Mouse (Mus musculus) stomach, postnatal 0 days (tissue): ENCODE results near the gene Meltf. TPM values are rescaled to one million over a fixed set of nuclear protein-coding genes. Genes with fewer than 3 reads are reported as not detected.

Experiments
- ATAC-seq: fragments of 200-750 bp; cut with Nextera tagmentation; 2 replicates; pipeline ENCODE4 v1.8.0; 2017; ENCODE audit not compliant: low FRiP score, low TSS enrichment
- DNase-seq: peaks from one replicate; pipeline ENCODE4 v3.0.0-alpha.2; 2016; ENCODE audit warnings: low spot score
- H3K27ac ChIP-seq: fragments of 300-500 bp; sonication (generic); replicated peaks from 2 replicates; pipeline ENCODE4 v1.5.1; 2014; ENCODE audit warnings: mild to moderate bottlenecking, control low read depth
- H3K27me3 ChIP-seq: fragments of 300-500 bp; sonication (generic); 2 replicates; pipeline ENCODE4 v1.6.1; 2014; ENCODE audit warnings: low read length; ENCODE audit not compliant: control insufficient read depth, insufficient read depth
- H3K36me3 ChIP-seq: fragments of 300-500 bp; sonication (generic); 2 replicates; pipeline ENCODE4 v1.6.1; 2014; ENCODE audit warnings: low read length, mixed read lengths; ENCODE audit not compliant: control insufficient read depth, insufficient read depth
- H3K4me1 ChIP-seq: fragments of 300-500 bp; sonication (generic); replicated peaks from 2 replicates; pipeline ENCODE4 v1.6.1; 2014; ENCODE audit warnings: antibody characterized with exemption; ENCODE audit not compliant: control insufficient read depth, insufficient read depth
- H3K4me2 ChIP-seq: fragments of 300-500 bp; sonication (generic); replicated peaks from 2 replicates; pipeline ENCODE4 v1.6.1; 2014; ENCODE audit warnings: low read depth, mild to moderate bottlenecking, control low read depth, moderate library complexity
- H3K4me3 ChIP-seq: fragments of 300-500 bp; sonication (generic); 2 replicates; pipeline ENCODE4 v1.5.1; 2014; ENCODE audit warnings: low read depth, low read length, control low read depth
- H3K9ac ChIP-seq: fragments of 300-500 bp; sonication (generic); 2 replicates; pipeline ENCODE4 v1.6.1; 2014; ENCODE audit warnings: mild to moderate bottlenecking, low read length, control low read depth, mixed read lengths
- H3K9me3 ChIP-seq: fragments of 300-500 bp; sonication (generic); 2 replicates; pipeline ENCODE4 v1.6.1; 2016; ENCODE audit warnings: low read length; ENCODE audit not compliant: control insufficient read depth
- CTCF ChIP-seq: IDR thresholded peaks from 2 replicates; pipeline ENCODE4 v1.5.1; 2016; ENCODE audit warnings: antibody characterized with exemption, low read depth, mild to moderate bottlenecking, moderate library complexity
- EP300 ChIP-seq: optimal IDR thresholded peaks from 2 replicates; pipeline ENCODE3; 2016; ENCODE audit warnings: antibody characterized with exemption
- WGBS: fragments of 180-500 bp; shearing (Covaris S2); extraction: QIAGEN DNeasy Blood & Tissue Kit; methylation state at CpG from one replicate; pipeline ENCODE4 v1.1.7; 2014; 5-methylcytosine and 5-hydroxymethylcytosine counted together
- polyA plus RNA-seq: library from polyadenylated mRNA; unstranded; fragments of >200 nt; fragmentation: Nextera tagmentation; extraction: Ambion mirVana; gene quantifications from 2 replicates; pipeline ENCODE4 v1.2.1, GENCODE M21; 2015

The Meltf gene
- polyA plus RNA-seq, 1 experiment from 2014 or later = not detected

DNA sequence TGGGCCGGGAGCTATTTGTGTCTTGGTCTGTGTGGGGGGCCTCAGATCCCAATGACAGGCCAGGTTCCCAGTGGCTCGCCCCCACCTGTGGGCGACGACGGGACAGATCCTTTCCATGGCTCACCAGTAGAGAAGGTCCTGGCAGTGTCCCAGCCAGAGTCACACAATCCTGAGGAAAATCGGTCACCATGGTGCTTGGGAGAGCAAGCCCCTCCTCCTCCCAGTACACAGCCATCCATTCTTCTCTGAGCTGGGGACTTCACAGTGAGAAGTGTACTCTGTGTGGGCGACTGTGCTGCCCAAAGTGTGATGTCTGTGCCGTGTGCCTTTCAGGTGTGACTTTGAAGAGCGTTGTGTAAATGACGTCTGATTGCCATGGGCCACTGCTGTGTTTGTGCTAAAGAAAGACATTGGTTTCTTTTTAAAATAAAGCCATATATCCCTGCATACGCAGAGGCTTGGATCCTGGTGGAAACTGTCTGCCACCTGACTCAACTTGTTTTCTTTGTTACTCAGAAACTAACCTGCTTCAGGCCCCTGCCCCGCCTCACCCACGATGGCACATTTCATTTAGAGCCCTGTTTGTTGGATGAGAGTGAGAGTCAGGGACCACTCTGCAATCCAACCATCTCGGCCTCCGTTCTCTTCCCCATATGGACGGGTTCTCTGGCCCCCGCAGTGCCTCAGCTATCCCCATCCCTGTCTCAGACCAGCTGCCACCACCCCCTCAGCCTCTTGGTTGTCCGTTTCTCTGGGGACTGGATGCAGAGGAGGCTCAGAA lies 20.1 kb downstream of the Meltf start:
- no peaks in the 10 kb centered on the region for H3K36me3 ChIP-seq
- no peaks in the 10 kb centered on the region for H3K27me3 ChIP-seq
- TF ChIP-seq EP300 = no peak
- no peak for TF ChIP-seq CTCF
- no peak overlapping the region for H3K4me2 ChIP-seq
- no peaks in the 10 kb centered on the region for H3K4me1 ChIP-seq
- 73% methylated on average over 18 of the region's 18 CpGs for WGBS
- no peak overlapping the region for H3K4me3 ChIP-seq
- H3K9me3 ChIP-seq = no peaks in the 10 kb centered on the region
- DNase-seq (no peak), ATAC-seq (no peak)
- no peak overlapping the region for H3K9ac ChIP-seq
- no peak overlapping the region for H3K27ac ChIP-seq

DNA sequence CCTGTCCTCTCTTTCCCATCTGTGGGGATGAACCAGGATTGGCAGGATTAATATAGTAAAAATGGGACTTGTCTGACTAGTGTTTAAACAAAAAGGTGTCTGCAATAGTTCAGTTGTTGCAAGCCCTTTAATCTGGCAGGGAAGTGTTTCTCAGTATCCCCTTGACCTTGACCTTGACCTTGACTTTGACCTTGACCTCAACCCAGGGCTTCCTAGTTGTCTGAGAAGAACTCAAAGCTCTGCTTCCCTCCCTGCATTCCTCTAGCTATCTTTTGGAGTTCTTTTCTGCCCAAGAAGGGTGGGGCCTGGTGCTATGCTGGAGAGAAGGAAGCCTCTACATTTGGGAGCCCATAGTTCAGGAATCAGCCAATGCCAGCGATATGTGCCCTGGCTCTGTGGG lies 23.3 kb downstream of the Meltf start:
- H3K4me2 ChIP-seq = no peak overlapping the region
- H3K4me3 ChIP-seq = no peak overlapping the region
- H3K9me3 ChIP-seq = no peaks in the 10 kb centered on the region
- DNase-seq (no peak), ATAC-seq (no peak)
- H3K4me1 ChIP-seq = 0 out of 2 replicates have a peak, but pooled peaks cover 3% of the 10 kb centered on the region
- no peak overlapping the region for H3K9ac ChIP-seq
- WGBS = 85% methylated on average over 1 of the region's 1 CpGs
- no peak overlapping the region for H3K27ac ChIP-seq
- no peaks in the 10 kb centered on the region for H3K27me3 ChIP-seq
- no peak for TF ChIP-seq CTCF
- TF ChIP-seq EP300 = no peak
- H3K36me3 ChIP-seq = no peaks in the 10 kb centered on the region

DNA sequence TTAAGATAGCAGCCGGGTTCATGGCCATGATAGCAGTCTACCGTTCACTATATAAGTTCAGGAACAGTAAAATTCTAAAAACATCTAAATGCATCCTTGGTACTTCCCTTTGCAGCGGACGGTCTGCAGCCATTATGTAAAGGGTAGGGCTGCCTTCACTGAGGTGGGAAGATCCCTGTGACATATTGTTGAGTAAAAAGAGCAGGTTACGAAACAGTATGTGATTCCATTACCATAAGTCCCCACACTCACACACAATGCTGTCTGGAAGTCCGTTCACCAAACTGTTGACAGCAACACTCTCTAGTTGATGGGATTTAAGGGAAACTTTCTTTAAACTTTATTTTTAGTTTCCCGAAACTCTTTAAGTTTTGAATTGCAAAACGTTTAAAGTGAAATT lies 24.6 kb downstream of the Meltf start:
- Histone ChIP-seq H3K27ac (no peak overlapping the region), H3K4me3 (no peak overlapping the region), H3K9me3 (no peaks in the 10 kb centered on the region), H3K4me2 (no peak overlapping the region), H3K36me3 (no peaks in the 10 kb centered on the region), H3K4me1 (0 out of 2 replicates have a peak, but pooled peaks cover 3% of the 10 kb centered on the region), H3K27me3 (no peaks in the 10 kb centered on the region), H3K9ac (no peak overlapping the region)
- TF ChIP-seq CTCF = no peak
- TF ChIP-seq EP300 = no peak
- ATAC-seq = no peak
- 83% methylated on average over 8 of the region's 8 CpGs for WGBS
- DNase-seq = no peak

DNA sequence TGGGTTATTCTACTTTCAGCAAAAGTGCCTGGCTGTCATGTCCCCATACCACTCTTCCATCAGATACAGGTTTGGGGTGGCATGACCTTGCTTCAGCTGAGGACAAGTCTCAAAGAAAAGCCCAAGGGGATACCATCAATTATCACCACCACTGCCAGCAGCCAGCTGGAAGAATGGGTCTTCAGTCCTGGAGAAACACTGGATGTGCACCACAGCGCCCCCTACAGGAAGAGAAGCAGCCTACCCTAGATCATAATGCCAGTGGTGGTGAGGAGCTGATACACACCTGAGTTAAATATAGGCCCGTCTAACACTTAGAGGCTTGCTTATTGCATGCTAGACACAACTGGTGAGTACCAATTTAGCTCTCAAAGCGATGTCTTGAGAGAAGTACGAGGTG lies 26.7 kb downstream of the Meltf start:
- no peaks in the 10 kb centered on the region for H3K36me3 ChIP-seq
- H3K4me3 ChIP-seq = no peak overlapping the region
- peak; percentile 47; the same call in 1 of the 2 replicates for TF ChIP-seq CTCF
- TF ChIP-seq EP300 = no peak
- no peaks in the 10 kb centered on the region for H3K9me3 ChIP-seq
- 66% methylated on average over 4 of the region's 4 CpGs for WGBS
- no peak overlapping the region for H3K9ac ChIP-seq
- H3K4me2 ChIP-seq = no peak overlapping the region
- H3K27me3 ChIP-seq = no peaks in the 10 kb centered on the region
- DNase-seq = no peak
- 0 out of 2 replicates have a peak, but pooled peaks cover 3% of the 10 kb centered on the region for H3K4me1 ChIP-seq
- no peak overlapping the region for H3K27ac ChIP-seq
- ATAC-seq = no peak

DNA sequence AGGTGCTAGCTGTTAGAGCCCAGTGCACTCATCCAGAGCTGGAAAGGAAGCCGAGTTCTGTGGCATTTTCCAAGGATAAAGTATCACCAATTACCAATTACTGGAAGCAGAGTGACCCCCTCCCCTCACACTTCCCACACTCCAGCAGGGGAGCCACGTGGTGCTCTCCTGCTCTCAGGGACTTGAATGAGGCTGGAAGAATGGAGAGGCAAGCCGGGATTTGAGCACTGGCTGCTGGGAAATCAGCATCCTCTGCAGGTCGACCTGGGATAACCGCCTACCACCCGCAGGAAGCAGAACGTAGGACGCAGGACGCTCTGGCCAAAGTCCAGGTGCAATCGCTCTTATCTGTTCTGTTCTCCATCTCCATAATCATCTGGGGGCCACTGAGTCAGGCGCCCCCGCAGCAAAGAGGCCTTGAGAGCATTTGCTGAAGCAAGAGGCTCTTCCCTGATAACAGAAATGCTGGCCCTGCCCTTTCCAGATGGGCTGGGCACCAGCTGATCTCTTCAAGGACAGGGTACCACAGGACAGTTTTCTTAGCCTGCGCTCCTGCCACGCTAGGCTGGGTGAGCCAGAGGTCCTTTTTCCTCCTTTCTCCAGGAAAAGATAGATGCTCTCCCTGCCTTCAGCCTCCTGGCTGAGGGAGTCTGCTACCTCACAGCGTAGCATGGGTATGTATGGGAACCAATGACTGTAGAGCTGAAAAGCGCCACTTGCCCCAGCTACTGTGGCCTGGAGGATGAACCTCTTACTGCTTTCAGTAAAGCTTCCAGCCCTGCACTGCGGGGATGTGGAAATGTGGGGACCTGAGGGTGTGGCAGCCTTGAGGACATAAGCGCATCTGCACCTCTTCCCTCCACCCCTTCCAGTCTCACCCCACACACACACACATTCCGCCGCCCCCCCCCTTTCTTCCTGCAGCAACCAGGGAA lies 27.5 kb downstream of the Meltf start:
- no peak overlapping the region for H3K27ac ChIP-seq
- H3K4me1 ChIP-seq = 0 out of 2 replicates have a peak, but pooled peaks cover 3% of the 10 kb centered on the region
- peak overlapping the region; percentile 42 for H3K4me2 ChIP-seq
- DNase-seq (no peak), ATAC-seq (no peak)
- H3K4me3 ChIP-seq = peak overlapping the region; percentile 12; the same call in 1 of the 2 replicates
- H3K9ac ChIP-seq = no peak overlapping the region
- no peaks in the 10 kb centered on the region for H3K36me3 ChIP-seq
- H3K27me3 ChIP-seq = no peaks in the 10 kb centered on the region
- no peaks in the 10 kb centered on the region for H3K9me3 ChIP-seq
- 30% methylated on average over 20 of the region's 20 CpGs for WGBS
- no peak for TF ChIP-seq EP300
